Mouse (Mus musculus): ENCODE results near the gene Abhd2. TPM values are rescaled to one million over a fixed set of nuclear protein-coding genes. Genes with fewer than 3 reads are reported as not detected.

Gene Abhd2
- polyA plus RNA-seq, 1 experiment from 2014 or later, result 49.3 TPM

GRCm38 (mm10) chr7:79386422-79387133 is 113.6 kb downstream of the Abhd2 start, which contains the start of gene Rlbp1:
Gene Rlbp1, minus strand, starts transcription at chr7:79387048.
- ATAC-seq, result no peak

GRCm38 (mm10) chr7:79387140-79387539 is 114.1 kb downstream of the Abhd2 start:
- 72% methylated on average over 8 of the region's 8 CpGs for WGBS (ENCODE audit: insufficient replicate concordance)

More at GRCm38 (mm10) chr7:79386422-79387133, 113.6 kb downstream of the Abhd2 start, which contains the start of gene Rlbp1:
- 74% methylated on average over 16 of the region's 16 CpGs for WGBS (ENCODE audit: insufficient replicate concordance)
- no peak within 1 kb of the TSS for H3K4me2 ChIP-seq (ENCODE audit: low read depth, low read length)
- H3K27ac ChIP-seq (ENCODE audit: low read depth), result no peak within 1 kb of the TSS
- no peaks in the 10 kb centered on the region for H3K36me3 ChIP-seq (replicated peaks; ENCODE audit: insufficient read depth, low read length)
- no peaks in the 10 kb centered on the region for H3K27me3 ChIP-seq (ENCODE audit: insufficient read depth, low read length)
- no peak within 1 kb of the TSS for H3K9ac ChIP-seq (replicated peaks)
- no peak within 1 kb of the TSS for H3K4me3 ChIP-seq (ENCODE audit: low read depth, low read length)
- H3K4me1 ChIP-seq (ENCODE audit: insufficient read depth), result peaks cover 2% of the 10 kb centered on the region; the same call in 1 of the 2 replicates
- TF ChIP-seq CTCF (IDR thresholded peaks at IDR 0.05; ENCODE audit: low read depth) (no peak), EP300 (IDR thresholded peaks at IDR 0.05; ENCODE audit: low read depth) (no peak)
- no peaks in the 10 kb centered on the region for H3K9me3 ChIP-seq (ENCODE audit: low read length)
- DNase-seq, result no peak

GRCm38 (mm10) chr7:79387991-79388390 is 115.0 kb downstream of the Abhd2 start:
- no peak for DNase-seq
- no peak overlapping the region for H3K4me3 ChIP-seq (ENCODE audit: low read depth, low read length)
- no peak for ATAC-seq
- H3K27ac ChIP-seq (ENCODE audit: low read depth), result no peak overlapping the region
- H3K9me3 ChIP-seq (ENCODE audit: low read length), result no peaks in the 10 kb centered on the region
- H3K4me2 ChIP-seq (ENCODE audit: low read depth, low read length), result no peak overlapping the region
- H3K4me1 ChIP-seq (ENCODE audit: insufficient read depth), result peaks cover 8% of the 10 kb centered on the region; the same call in 1 of the 2 replicates
- H3K9ac ChIP-seq (replicated peaks), result no peak overlapping the region
- no peaks in the 10 kb centered on the region for H3K36me3 ChIP-seq (replicated peaks; ENCODE audit: insufficient read depth, low read length)
- 64% methylated on average over 7 of the region's 7 CpGs for WGBS (ENCODE audit: insufficient replicate concordance)
- H3K27me3 ChIP-seq (ENCODE audit: insufficient read depth, low read length), result no peaks in the 10 kb centered on the region
- no peak for TF ChIP-seq CTCF (IDR thresholded peaks at IDR 0.05; ENCODE audit: low read depth)
- TF ChIP-seq EP300 (IDR thresholded peaks at IDR 0.05; ENCODE audit: low read depth), result no peak

More at GRCm38 (mm10) chr7:79387140-79387539, 114.1 kb downstream of the Abhd2 start:
- Histone ChIP-seq H3K9ac (replicated peaks) (no peak overlapping the region), H3K9me3 (ENCODE audit: low read length) (no peaks in the 10 kb centered on the region), H3K27me3 (ENCODE audit: insufficient read depth, low read length) (no peaks in the 10 kb centered on the region), H3K4me2 (ENCODE audit: low read depth, low read length) (no peak overlapping the region), H3K27ac (ENCODE audit: low read depth) (no peak overlapping the region), H3K4me1 (ENCODE audit: insufficient read depth) (peaks cover 4% of the 10 kb centered on the region; the same call in 1 of the 2 replicates), H3K36me3 (replicated peaks; ENCODE audit: insufficient read depth, low read length) (no peaks in the 10 kb centered on the region), H3K4me3 (ENCODE audit: low read depth, low read length) (no peak overlapping the region)
- no peak for ATAC-seq
- no peak for TF ChIP-seq CTCF (IDR thresholded peaks at IDR 0.05; ENCODE audit: low read depth)
- no peak for TF ChIP-seq EP300 (IDR thresholded peaks at IDR 0.05; ENCODE audit: low read depth)
- no peak for DNase-seq

- WGBS (ENCODE audit: insufficient replicate concordance), result 78% methylated on average over 7 of the region's 7 CpGs
- Histone ChIP-seq H3K27me3 (ENCODE audit: insufficient read depth, low read length) (no peaks in the 10 kb centered on the region), H3K4me1 (ENCODE audit: insufficient read depth) (peaks cover 9% of the 10 kb centered on the region; the same call in 1 of the 2 replicates), H3K4me2 (ENCODE audit: low read depth, low read length) (no peak overlapping the region), H3K9ac (replicated peaks) (no peak overlapping the region), H3K9me3 (ENCODE audit: low read length) (no peaks in the 10 kb centered on the region), H3K36me3 (replicated peaks; ENCODE audit: insufficient read depth, low read length) (no peaks in the 10 kb centered on the region), H3K4me3 (ENCODE audit: low read depth, low read length) (no peak overlapping the region), H3K27ac (ENCODE audit: low read depth) (no peak overlapping the region)
- ATAC-seq, result no peak
- TF ChIP-seq EP300 (IDR thresholded peaks at IDR 0.05; ENCODE audit: low read depth), result no peak
- no peak for TF ChIP-seq CTCF (IDR thresholded peaks at IDR 0.05; ENCODE audit: low read depth)
- no peak for DNase-seq
Measured at GRCm38 (mm10) chr7:79388671-79389206, 115.7 kb downstream of the Abhd2 start.

GRCm38 (mm10) chr7:79390141-79390708 is 117.2 kb downstream of the Abhd2 start:
- Histone ChIP-seq H3K4me3 (ENCODE audit: low read depth, low read length) (no peak overlapping the region), H3K4me2 (ENCODE audit: low read depth, low read length) (no peak overlapping the region), H3K27ac (ENCODE audit: low read depth) (no peak overlapping the region), H3K4me1 (ENCODE audit: insufficient read depth) (peaks cover 9% of the 10 kb centered on the region; the same call in 1 of the 2 replicates), H3K27me3 (ENCODE audit: insufficient read depth, low read length) (no peaks in the 10 kb centered on the region), H3K9me3 (ENCODE audit: low read length) (no peaks in the 10 kb centered on the region), H3K36me3 (replicated peaks; ENCODE audit: insufficient read depth, low read length) (no peaks in the 10 kb centered on the region), H3K9ac (replicated peaks) (no peak overlapping the region)
- ATAC-seq (no peak), DNase-seq (no peak)
- 75% methylated on average over 5 of the region's 5 CpGs for WGBS (ENCODE audit: insufficient replicate concordance)
- no peak for TF ChIP-seq EP300 (IDR thresholded peaks at IDR 0.05; ENCODE audit: low read depth)
- TF ChIP-seq CTCF (IDR thresholded peaks at IDR 0.05; ENCODE audit: low read depth), result no peak

GRCm38 (mm10) chr7:79391471-79391870 is 118.5 kb downstream of the Abhd2 start:
- peak overlapping the region; percentile 62 for H3K27ac ChIP-seq (ENCODE audit: low read depth)
- DNase-seq (no peak), ATAC-seq (no peak)
- peaks cover 9% of the 10 kb centered on the region; the same call in 1 of the 2 replicates for H3K4me1 ChIP-seq (ENCODE audit: insufficient read depth)
- peak overlapping the region; percentile 79 for H3K4me3 ChIP-seq (ENCODE audit: low read depth, low read length)
- peak overlapping the region; percentile 79 for H3K9ac ChIP-seq (replicated peaks)
- H3K36me3 ChIP-seq (replicated peaks; ENCODE audit: insufficient read depth, low read length), result no peaks in the 10 kb centered on the region
- H3K9me3 ChIP-seq (ENCODE audit: low read length), result no peaks in the 10 kb centered on the region
- H3K4me2 ChIP-seq (ENCODE audit: low read depth, low read length), result peak overlapping the region; percentile 98
- no peak for TF ChIP-seq CTCF (IDR thresholded peaks at IDR 0.05; ENCODE audit: low read depth)
- TF ChIP-seq EP300 (IDR thresholded peaks at IDR 0.05; ENCODE audit: low read depth), result no peak
- no peaks in the 10 kb centered on the region for H3K27me3 ChIP-seq (ENCODE audit: insufficient read depth, low read length)
- 18% methylated on average over 3 of the region's 3 CpGs for WGBS (ENCODE audit: insufficient replicate concordance)

Data from liver, postnatal 0 days (tissue).